Mouse (Mus musculus): ENCODE data around the gene Zfp512b. TPM values are rescaled to one million over a fixed set of nuclear protein-coding genes. Genes with fewer than 3 reads are reported as not detected.

Zfp512b gene
- polyA plus RNA-seq, 1 experiment = 15.7 TPM

GRCm38 (mm10) chr2:181596221-181596960, 3.8 kb upstream of the Zfp512b start:
- H3K27ac ChIP-seq (ENCODE audit: insufficient read depth, low read depth, low read length) = no peak overlapping the region
- peaks cover 10% of the 10 kb centered on the region; the same call in 1 of the 2 replicates for H3K4me1 ChIP-seq (ENCODE audit: control insufficient read depth, insufficient read depth, insufficient read length, low read length)
- no peaks in the 10 kb centered on the region for H3K27me3 ChIP-seq (ENCODE audit: control insufficient read depth, insufficient read depth, low read length)
- no peak overlapping the region for H3K4me3 ChIP-seq (ENCODE audit: low read depth, low read length)
- TF ChIP-seq CTCF (IDR thresholded peaks at IDR 0.05; ENCODE audit: extremely low read depth, insufficient read length, insufficient replicate concordance, low read depth, low read length) (no peak), POLR2A (IDR thresholded peaks at IDR 0.05; ENCODE audit: low read depth, low read length) (no peak)
- peaks cover 3% of the 10 kb centered on the region; the same call in 1 of the 2 replicates for H3K36me3 ChIP-seq (ENCODE audit: control insufficient read depth, insufficient read depth, low read length)
- WGBS = 43% methylated on average over 6 of the region's 6 CpGs

- Histone ChIP-seq H3K4me3 (ENCODE audit: low read depth, low read length) (no peak overlapping the region), H3K36me3 (ENCODE audit: control insufficient read depth, insufficient read depth, low read length) (peaks cover 3% of the 10 kb centered on the region; the same call in 1 of the 2 replicates), H3K4me1 (ENCODE audit: control insufficient read depth, insufficient read depth, insufficient read length, low read length) (peaks cover 3% of the 10 kb centered on the region; the same call in 1 of the 2 replicates), H3K27me3 (ENCODE audit: control insufficient read depth, insufficient read depth, low read length) (no peaks in the 10 kb centered on the region), H3K27ac (ENCODE audit: insufficient read depth, low read depth, low read length) (no peak overlapping the region)
- whole genome bisulfite sequencing = 74% methylated on average over 4 of the region's 4 CpGs
- TF ChIP-seq CTCF (IDR thresholded peaks at IDR 0.05; ENCODE audit: extremely low read depth, insufficient read length, insufficient replicate concordance, low read depth, low read length) = peak; percentile 58; the same call in 1 of the 2 replicates
- TF ChIP-seq POLR2A (IDR thresholded peaks at IDR 0.05; ENCODE audit: low read depth, low read length) = no peak
Observed at GRCm38 (mm10) chr2:181594946-181595696, 2.5 kb upstream of the Zfp512b start.

- TF ChIP-seq CTCF (IDR thresholded peaks at IDR 0.05; ENCODE audit: extremely low read depth, insufficient read length, insufficient replicate concordance, low read depth, low read length) (no peak), POLR2A (IDR thresholded peaks at IDR 0.05; ENCODE audit: low read depth, low read length) (no peak)
- Histone ChIP-seq H3K4me1 (ENCODE audit: control insufficient read depth, insufficient read depth, insufficient read length, low read length) (peaks cover 3% of the 10 kb centered on the region; the same call in 1 of the 2 replicates), H3K27ac (ENCODE audit: insufficient read depth, low read depth, low read length) (no peak overlapping the region), H3K27me3 (ENCODE audit: control insufficient read depth, insufficient read depth, low read length) (no peaks in the 10 kb centered on the region), H3K36me3 (ENCODE audit: control insufficient read depth, insufficient read depth, low read length) (peaks cover 4% of the 10 kb centered on the region; the same call in 1 of the 2 replicates), H3K4me3 (ENCODE audit: low read depth, low read length) (no peak overlapping the region)
Observed at GRCm38 (mm10) chr2:181593937-181594336, 1.3 kb upstream of the Zfp512b start.

GRCm38 (mm10) chr2:181593042-181593421, 429 bp upstream of the Zfp512b start:
- TF ChIP-seq CTCF (IDR thresholded peaks at IDR 0.05; ENCODE audit: extremely low read depth, insufficient read length, insufficient replicate concordance, low read depth, low read length) = no peak
- no peak for TF ChIP-seq POLR2A (IDR thresholded peaks at IDR 0.05; ENCODE audit: low read depth, low read length)

GRCm38 (mm10) chr2:181591528-181592085, 996 bp downstream of the Zfp512b start, which contains the start of gene Prpf6:
Gene Prpf6, plus strand, starts transcription at chr2:181591868.
- Histone ChIP-seq H3K36me3 (ENCODE audit: control insufficient read depth, insufficient read depth, low read length) (peaks cover 9% of the 10 kb centered on the region; the same call in 1 of the 2 replicates), H3K27me3 (ENCODE audit: control insufficient read depth, insufficient read depth, low read length) (no peaks in the 10 kb centered on the region), H3K27ac (ENCODE audit: insufficient read depth, low read depth, low read length) (peak within 1 kb of the TSS; percentile 25; the same call in 1 of the 2 replicates), H3K4me1 (ENCODE audit: control insufficient read depth, insufficient read depth, insufficient read length, low read length) (no peaks in the 10 kb centered on the region; the same call in 1 of the 2 replicates), H3K4me3 (ENCODE audit: low read depth, low read length) (peak within 1 kb of the TSS; percentile 74)
- TF ChIP-seq POLR2A (IDR thresholded peaks at IDR 0.05; ENCODE audit: low read depth, low read length) = no peak
- WGBS = 6% methylated on average over 5 of the region's 5 CpGs

More at GRCm38 (mm10) chr2:181593042-181593421, 429 bp upstream of the Zfp512b start:
- Histone ChIP-seq H3K36me3 (ENCODE audit: control insufficient read depth, insufficient read depth, low read length) (peaks cover 4% of the 10 kb centered on the region; the same call in 1 of the 2 replicates), H3K4me1 (ENCODE audit: control insufficient read depth, insufficient read depth, insufficient read length, low read length) (peaks cover 3% of the 10 kb centered on the region; the same call in 1 of the 2 replicates), H3K4me3 (ENCODE audit: low read depth, low read length) (peak overlapping the region; percentile 74), H3K27me3 (ENCODE audit: control insufficient read depth, insufficient read depth, low read length) (no peaks in the 10 kb centered on the region), H3K27ac (ENCODE audit: insufficient read depth, low read depth, low read length) (peak overlapping the region; percentile 25; the same call in 1 of the 2 replicates)
- WGBS = 15% methylated on average over 6 of the region's 6 CpGs

- TF ChIP-seq POLR2A (IDR thresholded peaks at IDR 0.05; ENCODE audit: low read depth, low read length) = no peak
- no peak for TF ChIP-seq CTCF (IDR thresholded peaks at IDR 0.05; ENCODE audit: extremely low read depth, insufficient read length, insufficient replicate concordance, low read depth, low read length)
- H3K27me3 ChIP-seq (ENCODE audit: control insufficient read depth, insufficient read depth, low read length) = no peaks in the 10 kb centered on the region
- 92% methylated on average over 5 of the region's 5 CpGs for WGBS
- no peak overlapping the region for H3K4me3 ChIP-seq (ENCODE audit: low read depth, low read length)
- no peaks in the 10 kb centered on the region; the same call in 1 of the 2 replicates for H3K4me1 ChIP-seq (ENCODE audit: control insufficient read depth, insufficient read depth, insufficient read length, low read length)
- no peak overlapping the region for H3K27ac ChIP-seq (ENCODE audit: insufficient read depth, low read depth, low read length)
- peaks cover 10% of the 10 kb centered on the region; the same call in 1 of the 2 replicates for H3K36me3 ChIP-seq (ENCODE audit: control insufficient read depth, insufficient read depth, low read length)
Observed at GRCm38 (mm10) chr2:181590471-181590870, 2.1 kb downstream of the Zfp512b start.
